Mouse (Mus musculus) urinary bladder, postnatal 4 days (tissue): ENCODE results near the gene Leprot.

Experiments
- DNase-seq, 2 experiments: peaks; one replicate each; pipeline ENCODE4 v3.0.0; 2021 to 2022; ENCODE audit warnings: low spot score in 2 of 2

Gene Leprot

DNA sequence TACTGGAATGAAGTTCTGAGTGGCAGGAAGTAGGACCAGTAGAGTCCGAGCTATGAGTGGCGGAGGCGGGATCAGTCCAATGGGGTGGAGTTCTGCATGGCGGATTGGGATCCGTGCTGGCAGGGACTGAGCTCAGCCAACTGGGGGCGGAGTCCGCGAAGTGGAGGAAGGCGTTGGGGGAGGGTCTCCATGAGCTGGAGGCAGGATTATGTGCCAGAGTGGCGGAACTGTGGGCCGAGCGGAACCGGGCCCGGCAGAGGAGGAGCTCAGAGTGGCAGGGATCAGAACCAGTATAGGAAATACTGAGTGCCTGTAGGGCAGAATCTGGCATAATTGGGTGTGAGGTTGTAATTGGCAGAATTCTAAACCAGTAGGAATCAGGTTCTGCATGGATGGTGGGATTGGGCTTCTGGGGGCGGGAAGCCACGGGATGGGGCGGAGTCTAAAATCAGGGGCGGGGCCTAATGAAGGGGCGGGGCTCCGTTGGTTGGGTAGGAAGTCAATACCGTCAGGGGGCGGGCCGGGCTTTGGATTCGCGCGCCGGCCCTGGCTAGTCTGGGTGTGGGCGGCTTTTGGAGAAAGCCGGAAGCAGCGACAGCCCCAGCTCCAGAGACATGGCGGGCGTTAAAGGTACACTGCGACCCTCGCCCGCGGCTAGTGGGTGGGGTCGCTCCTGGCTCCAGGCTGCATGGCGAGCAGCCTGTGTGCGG is at the start of gene Leprot:
Gene Leprot, plus strand, starts transcription at position 523 of the 710 bp plus-strand sequence.
- DNase-seq, result peak; percentile 99 to 100

DNA sequence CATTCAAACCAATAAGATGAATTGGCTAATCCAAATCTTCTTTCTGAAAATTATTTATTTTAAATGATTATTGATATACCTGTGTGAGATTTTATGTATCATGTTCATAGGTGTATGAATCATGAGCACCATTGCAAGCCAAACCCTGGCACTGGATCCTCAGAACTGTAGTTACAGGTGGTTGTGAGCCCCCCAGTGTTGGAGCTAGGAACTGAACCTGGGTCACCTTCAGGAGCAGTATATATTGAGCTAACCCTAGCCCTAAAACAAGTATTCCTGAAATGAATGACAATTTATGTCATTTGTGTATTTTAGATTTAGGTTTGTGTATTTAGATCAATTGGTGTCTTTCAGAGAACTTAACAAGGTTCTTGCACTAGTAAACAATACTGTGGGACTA is 45.8 kb upstream of the Leprot start:
- no peak for DNase-seq

DNA sequence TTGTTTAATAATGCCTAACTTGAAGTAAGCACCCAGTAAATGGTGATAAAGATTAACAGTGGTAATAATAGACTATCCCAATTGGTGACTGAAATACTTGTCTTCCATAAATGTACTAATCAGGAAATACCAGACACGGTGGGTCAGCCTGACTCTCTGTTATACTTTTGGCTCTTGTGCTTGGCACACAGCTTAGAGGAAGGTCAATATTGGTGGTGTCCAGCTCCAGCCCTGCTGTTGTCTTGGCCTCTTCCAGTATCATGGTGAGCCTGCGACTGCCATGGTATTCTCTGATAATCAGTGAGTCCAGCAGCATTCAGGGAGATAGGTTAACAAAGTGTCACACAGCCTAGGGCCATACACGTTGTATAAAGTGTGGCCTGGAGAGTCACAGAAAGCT is 43.9 kb upstream of the Leprot start:
- no peak for DNase-seq

DNA sequence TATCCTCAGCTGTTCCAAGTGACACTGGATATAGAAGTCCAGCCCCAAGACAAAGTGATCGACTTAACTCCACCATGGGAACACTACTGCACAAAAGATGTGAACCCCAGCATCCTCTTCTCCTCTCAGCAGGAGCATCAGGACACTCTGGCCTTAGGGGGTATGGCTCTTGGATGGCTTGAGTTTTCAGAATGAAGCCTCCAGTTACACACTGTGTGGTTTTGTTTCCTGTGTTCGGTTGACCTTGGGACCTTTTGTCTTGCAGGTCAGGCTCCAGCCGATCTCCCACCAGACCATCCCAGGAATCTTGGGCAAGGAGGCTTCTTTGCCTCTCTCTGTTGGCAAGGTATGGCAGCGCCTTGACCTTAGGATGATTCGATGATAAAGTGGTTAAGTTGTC is 31.0 kb upstream of the Leprot start:
- DNase-seq, result no peak

DNA sequence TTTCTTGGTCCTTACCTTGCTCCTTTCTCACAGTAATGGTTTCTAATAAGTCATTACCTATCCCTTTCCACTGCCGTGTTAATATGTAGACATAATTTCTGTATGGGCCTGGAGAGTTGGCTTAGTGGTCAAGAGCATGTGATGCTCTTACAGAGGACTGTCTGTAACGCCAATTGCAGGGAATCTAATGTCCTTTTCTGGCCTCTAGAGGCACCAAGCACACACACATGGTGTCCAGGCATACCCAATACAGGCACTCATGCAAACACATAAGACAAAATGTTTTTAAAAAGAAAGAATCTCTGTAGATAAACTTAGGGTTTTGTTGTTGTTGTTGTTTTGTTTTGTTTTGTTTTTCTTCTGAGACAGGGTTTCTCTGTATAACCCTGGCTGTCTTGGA is 29.8 kb upstream of the Leprot start:
- no peak for DNase-seq

DNA sequence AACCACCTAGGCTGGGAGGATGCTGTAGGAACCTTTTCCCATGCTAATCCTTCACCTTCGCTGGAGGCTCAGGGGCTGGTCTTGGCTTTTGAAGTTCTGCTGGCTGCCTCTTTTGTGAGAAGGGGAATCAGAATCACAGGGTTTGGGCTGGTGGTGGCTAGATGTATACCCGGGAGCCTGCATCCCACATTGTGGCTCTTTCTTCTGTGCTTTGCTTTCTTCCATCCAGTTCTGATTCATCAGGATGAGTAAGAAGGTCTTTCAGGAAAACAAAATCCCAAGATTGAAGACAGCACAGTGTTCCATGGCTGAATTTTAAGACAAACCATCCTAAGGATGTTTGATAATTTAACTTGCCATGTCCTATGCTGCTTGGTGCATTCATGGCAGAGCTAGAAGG is 27.3 kb upstream of the Leprot start:
- DNase-seq, result no peak

DNA sequence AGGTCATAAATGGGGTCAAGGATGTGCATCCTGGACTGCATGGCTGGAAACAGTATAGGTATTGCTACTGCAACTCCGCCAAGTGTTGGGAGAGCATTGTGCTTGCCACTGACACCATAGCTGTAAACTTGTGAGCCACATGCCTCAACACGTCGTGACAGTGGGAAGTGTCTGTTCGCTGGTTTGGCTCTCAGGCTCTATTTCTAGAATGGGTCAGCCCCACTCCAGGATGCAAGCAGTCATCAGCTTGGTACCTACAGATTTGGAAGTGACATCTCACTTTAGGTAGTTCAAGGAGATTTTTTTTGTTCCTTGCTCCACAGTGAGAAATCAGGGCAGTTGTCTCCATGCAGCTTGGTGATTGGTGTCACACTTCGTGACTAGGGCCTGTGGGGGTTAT is 26.3 kb upstream of the Leprot start:
- DNase-seq, result no peak

DNA sequence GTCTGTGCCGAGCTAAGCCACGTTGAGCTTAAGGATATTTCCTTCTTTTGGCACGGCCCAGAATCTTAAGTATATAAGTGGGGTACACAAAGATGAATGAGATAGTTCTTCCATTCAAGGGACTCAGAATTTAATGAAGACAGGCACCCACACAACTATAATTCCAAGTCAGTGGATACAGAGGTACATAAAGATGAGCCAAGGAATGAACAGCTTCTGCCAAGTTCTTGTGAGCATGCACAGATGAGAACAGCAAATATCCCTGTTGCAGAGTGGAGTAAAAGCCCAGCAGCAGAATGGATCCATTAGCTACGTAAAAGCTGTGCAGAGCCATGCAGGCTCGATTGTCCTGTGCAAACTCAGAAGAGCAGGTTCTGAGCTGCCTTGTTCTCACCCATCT is 22.2 kb upstream of the Leprot start:
- DNase-seq, result no peak

DNA sequence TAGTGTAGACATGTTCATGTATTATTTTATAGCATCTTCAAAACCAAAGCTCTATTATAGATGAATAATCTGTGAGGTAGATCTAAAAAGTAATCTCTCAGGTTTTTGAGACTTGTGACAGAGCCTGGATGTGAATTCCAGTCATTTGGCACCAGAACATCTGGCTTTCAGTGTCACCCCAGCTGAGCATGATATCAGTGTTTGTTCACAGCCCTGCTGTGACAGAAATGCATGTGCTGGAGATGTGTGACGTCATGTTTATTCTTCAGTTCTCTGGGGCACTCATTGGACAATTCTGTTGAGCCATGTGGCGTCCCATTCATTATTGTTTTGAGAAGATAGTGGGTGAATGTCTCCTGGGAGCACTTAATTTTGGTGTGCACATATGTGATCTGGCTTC is 11.9 kb upstream of the Leprot start:
- no peak for DNase-seq

DNA sequence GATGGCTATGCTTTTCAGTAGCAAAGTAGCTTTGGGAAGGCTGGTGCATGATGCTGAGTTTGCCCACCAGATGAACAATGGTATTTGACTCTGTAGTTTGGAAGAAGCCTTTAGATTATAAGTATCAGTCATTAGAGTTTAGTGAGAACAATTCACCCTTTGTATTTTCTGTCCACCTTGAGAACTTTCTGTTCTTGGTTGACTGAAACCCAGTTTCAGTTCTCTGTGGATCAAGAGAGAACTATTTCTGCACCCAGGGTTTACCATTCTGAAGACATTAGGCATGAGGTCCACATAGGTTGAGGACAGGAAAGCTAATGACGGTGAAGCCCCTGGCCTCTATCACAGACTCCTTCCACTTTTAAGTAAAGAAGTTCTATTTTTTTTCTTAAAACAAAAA is 10.0 kb upstream of the Leprot start:
- no peak for DNase-seq

DNA sequence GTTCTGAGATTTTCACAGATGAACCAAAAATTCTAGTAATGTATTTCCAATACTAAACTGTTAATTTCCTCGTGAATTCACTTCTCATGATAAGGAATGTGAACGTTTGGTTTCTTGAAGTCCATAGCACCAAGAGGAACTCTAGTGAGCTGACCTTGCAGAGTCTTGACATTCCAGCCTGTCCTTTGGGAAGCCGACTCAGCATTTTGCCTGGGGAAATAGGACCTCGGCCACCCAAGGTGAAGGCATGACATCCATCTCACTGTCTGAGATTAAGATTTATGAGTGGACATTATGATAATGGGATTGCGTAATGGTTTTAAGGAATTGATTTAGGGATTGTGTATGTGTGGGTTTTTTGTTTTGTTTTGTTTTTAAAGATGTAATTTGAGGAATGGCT is 6.9 kb upstream of the Leprot start:
- no peak for DNase-seq

DNA sequence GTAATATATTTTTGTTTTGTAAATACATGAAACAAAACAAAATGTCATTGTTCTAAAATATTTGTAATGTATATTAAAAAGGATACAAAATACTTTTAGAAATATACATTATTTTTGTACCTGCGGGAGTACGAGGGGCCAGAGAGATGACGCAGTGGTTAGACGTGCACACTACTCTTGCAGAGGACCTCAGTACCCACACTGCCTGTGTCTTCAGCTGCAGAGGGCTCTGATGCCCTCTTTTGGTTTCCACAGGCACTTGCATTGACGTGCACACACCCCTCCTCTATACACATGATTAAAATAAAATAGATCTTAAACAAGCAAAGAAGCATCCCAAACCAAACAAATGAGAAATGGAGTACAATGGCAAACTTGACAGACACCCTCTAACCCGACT is 4.8 kb upstream of the Leprot start:
- DNase-seq, result no peak

DNA sequence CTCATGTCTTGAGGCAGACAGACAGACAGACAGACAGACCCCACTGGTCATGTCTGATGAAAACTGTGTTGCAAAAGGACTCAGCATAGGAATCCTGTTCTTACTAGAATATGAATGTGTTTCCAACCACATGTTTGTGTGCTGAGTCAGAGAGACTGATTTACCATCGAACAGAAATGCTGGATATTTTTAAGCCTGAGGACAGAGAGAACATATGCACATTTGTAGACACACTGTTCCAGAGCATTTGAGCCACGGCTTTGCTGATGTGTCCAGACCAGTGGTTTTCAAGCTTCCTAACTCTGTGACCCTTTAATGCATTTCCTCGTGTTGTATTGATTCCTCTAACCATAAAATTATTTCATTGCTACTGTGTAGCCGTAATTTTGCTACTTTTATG is 4.3 kb upstream of the Leprot start:
- DNase-seq, result no peak

DNA sequence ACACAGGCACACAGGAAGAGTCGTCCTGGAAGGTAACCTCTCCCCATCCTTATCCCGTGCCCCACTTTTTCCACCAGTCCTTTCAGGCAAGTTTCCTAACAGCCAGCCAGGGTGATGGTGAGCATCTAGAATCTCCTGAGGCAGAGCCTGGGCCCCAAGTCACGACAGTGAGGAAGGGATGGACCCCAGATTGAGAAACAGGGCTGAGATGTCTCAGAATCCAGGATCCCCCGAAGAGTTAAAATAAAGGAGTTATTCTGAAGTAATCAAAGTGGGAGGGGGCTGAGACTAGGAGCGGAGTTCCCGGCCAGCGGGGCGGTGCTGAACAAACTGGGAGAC is 692 bp upstream of the Leprot start:
- DNase-seq, result no peak

DNA sequence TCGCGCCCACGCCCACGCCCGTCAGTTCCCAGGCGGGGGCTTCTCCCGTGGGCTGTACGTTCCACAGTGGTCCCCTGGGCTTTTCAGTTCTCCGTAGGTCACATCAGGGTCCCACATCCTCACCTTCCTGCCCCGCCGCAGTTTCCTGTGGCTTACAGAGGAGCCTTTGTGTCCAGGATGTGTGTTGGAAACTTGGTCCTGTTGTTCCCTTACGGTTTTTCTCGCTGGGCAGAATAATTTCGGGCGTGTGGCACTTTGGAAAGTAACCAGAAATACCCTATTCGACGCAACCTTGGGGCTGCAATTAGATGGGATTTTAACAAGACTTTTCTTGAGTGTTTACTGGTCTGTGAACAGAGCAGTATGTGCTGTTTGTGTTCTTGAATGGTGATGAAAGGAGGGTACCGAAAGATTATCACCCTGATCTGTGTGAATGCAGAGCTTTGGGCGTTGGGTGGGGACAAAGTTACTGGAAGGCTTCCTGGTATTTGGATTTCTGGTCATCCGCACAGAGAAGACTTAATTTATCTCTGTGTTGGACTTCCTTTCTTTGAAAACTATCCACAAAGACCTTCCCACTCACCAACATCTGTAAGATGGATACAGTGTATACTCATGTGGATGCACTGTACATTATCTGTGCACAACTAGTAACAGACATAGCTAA is 591 bp downstream of the Leprot start:
- DNase-seq, result no peak

DNA sequence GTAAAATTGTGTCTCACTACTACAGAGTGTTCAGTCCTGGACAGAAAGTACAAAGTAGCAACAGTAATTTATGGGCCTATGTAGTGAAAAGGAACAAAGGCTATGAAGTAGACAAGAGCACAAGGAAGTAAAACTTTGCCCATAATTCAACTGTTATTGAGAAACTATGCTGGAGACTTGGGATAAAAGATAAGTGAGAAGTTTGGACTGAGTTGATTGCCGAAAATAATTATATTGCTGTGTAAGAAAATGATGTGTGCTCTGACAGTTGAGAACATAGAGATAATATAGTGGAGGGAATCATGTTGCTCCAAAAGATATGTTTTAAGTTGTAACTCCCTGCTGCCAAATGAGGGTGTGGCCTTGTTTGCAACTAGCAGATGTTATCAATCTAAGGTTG is 1.2 kb downstream of the Leprot start:
- no peak for DNase-seq

DNA sequence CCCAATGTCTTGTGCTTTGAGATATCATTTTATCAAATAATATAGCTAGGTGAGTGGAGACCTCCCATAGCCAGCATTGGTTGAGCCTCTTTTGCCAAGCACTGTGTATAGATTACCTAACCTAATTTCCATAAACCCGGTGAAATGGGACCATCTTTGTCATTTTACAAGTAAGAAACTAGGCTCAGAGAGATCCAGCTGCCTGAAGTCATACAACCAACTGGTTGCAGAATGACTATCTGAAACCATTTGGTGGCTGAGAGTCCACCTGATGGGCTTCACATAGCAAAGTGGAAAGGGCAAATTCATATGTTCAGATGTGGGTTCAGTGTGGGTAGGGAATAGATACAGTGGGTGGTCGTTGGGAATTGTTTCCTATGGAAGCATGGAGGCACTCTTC is 3.4 kb downstream of the Leprot start:
- DNase-seq, result no peak

DNA sequence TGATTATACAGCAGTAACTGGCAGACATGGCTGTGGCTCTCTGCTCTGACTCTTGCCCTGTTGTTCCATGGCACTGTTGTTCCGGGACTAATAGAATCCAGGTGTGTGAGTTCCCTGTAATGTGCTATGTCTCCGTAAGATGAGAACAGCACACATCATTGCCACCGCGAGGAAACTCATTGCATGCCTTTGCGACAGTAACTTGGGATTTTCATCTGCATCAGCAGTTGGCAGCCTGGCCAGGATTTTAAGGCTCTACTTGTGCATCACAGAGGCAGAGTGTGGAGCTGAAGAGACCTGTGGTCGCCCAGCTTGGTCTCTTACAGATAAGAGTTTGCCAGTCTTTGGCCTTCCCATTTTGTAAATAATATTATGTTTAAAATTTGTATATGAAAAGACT is 6.7 kb downstream of the Leprot start:
- no peak for DNase-seq

DNA sequence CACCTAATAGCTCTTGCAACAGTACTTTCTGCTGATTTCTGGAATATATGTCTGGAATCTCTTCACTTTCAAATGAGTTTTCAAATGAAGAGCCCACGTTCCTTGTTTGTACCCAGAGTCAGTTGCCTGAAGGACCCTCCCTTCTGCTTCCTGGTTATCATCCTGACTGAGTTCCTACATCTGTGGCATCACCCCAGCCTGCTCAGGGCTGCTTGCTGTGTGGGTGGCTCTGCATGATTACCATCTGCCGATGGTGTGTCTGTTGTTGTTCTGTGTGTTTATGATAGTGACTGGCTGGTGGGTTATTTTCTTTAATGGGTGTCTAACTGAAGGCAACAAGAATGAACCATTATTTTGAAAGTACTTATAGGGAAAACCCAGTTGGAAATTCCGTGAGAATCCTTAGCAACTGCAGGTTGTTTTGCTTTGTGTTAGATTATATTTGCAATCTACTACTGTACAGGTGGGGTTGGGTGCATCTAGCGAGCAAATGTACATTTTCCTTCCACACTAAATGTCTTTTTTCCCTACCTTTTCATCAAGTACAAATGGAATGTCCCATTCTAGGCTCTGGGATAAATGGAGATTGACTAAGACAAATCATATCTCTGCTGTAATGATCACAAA is 7.4 kb downstream of the Leprot start:
- DNase-seq, result no peak

DNA sequence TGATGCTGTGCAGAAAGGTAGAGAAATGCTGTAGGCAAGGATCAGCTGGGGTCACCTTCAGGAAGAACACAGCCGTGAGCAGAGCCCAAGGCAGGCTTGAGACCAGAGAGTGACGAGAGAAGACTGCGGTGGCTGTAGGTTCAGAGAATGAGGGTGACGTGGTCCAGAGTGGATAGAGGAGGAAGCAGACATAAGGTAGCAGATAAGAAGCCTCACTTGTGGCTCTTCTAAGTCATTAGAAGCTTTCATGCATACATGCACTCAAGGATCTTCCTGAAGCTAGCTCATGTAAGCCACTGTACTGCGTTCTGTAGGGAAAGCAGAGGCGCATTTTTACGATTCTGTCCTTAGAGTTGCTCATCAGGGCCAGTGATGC is 7.9 kb downstream of the Leprot start:
- no peak for DNase-seq

DNA sequence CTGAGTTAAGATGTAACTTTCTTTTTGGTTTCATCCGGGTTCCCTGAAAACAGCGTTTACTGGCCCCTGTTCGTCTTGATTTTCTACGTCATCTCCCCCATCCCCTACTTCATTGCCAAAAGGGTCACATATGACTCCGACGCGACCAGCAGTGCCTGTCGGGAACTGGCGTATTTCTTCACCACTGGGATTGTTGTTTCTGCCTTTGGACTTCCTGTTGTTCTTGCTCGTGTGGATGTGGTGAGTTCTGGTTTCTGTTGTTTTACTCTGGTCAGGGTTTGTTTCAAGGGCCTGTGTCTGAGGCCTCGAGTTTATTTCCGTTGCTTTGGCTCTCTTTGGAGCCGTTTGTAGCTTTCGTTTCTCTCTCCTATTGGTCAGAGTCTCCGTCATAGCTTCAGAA is 8.5 kb downstream of the Leprot start:
- DNase-seq, result no peak

DNA sequence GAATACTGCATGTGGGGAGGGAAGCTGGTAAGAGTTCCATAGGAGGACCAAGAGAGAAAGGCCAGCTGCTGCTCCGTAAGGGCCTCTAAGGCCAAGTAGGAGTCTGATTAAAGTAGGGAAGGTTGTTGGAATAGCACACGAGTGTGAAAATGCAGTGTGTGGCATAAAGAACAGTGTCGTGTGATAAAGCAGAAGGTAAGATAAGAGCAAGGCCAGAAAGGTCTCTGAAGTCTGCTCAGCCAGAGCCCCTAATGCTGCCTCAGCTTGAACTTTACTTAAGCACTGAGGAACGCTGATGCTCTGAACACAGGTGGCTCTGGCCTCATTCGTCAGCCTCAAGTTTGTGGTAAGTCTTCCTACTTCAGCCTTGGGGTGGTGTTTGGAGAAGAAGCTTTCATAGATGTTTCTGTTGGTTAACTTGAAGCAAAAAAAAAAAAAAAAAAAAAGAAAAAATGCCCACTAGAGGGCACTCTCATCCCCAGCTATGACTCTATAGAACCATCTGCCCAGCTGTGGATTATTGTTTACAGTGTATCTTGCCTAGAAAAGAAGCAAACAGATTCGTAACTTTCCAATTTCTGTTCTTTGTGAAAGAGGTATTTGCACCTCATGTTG is 9.5 kb downstream of the Leprot start:
- DNase-seq, result no peak

DNA sequence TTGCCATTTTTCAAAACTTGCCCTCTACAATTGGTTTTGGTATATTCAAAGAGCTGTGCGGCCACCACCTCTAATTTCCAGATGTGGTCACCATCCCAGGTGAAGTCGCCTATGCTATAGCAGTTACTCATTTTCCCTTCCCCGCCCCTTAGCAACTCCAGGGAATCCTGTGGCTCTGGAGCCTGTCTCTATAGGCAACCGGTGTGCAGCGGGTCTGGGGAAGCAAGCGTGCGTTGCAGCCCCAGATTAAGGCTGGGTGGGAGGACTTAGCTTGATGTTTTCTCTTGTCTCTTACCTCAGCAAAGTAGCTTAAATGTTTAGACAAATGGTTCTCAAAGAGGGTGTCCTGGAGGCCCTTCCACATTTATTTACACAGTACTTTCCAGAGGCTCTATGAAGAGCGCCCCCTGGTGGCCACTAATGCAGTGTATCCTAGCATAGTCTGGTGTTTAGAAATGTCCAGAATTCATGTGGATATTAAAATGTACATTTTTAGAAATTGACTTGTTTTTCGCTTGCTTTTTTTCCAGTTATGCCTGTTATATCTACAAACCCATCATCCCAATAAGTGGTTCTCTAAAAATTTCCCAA is 16.7 kb downstream of the Leprot start:
- peak in 1 of 2 experiments; percentile 66 for DNase-seq
